Mouse (Mus musculus) lung, adult 2 months (tissue): ENCODE measurements around the gene Slc38a10. TPM values are rescaled to one million over a fixed set of nuclear protein-coding genes. Genes with fewer than 3 reads are reported as not detected.

Experiments
- DNase-seq: peaks from one replicate; pipeline ENCODE4 v3.0.0; 2022
- H3K4me1 ChIP-seq: fragments of 200-500 bp; 2 replicates; pipeline ENCODE4 v1.6.1; 2011; ENCODE audit warnings: low read length; ENCODE audit not compliant: control insufficient read depth, insufficient read depth
- H3K4me3 ChIP-seq: fragments of 200-500 bp; replicated peaks from 2 replicates; pipeline ENCODE3; 2011; ENCODE audit warnings: low read depth, mild to moderate bottlenecking, control low read depth, low read length; ENCODE audit errors: extremely low read depth
- CTCF ChIP-seq: fragments of 200-500 bp; IDR thresholded peaks from 2 replicates; pipeline ENCODE4 v1.5.1; 2011; ENCODE audit warnings: mild to moderate bottlenecking, low read length, control low read depth; ENCODE audit not compliant: insufficient read depth
- POLR2A ChIP-seq: fragments of 200-500 bp; IDR thresholded peaks from 2 replicates; pipeline ENCODE4 v1.6.1; 2011; ENCODE audit warnings: low read depth, mild to moderate bottlenecking, control low read depth, low read length, borderline replicate concordance; ENCODE audit errors: extremely low read depth
- WGBS: fragments of 180-500 bp; shearing (Covaris S2); methylation state at CpG from one replicate; pipeline ENCODE4 v1.1.7; 2018; 5-methylcytosine and 5-hydroxymethylcytosine counted together
- polyA plus RNA-seq: library from polyadenylated mRNA; depleted of rRNA; stranded (reverse); fragments of >200 nt; gene quantifications from 2 replicates; pipeline ENCODE4 v1.2.3, GENCODE M21; 2012; rRNA removed

The Slc38a10 gene
- polyA plus RNA-seq, 1 experiment, result 170 TPM

DNA sequence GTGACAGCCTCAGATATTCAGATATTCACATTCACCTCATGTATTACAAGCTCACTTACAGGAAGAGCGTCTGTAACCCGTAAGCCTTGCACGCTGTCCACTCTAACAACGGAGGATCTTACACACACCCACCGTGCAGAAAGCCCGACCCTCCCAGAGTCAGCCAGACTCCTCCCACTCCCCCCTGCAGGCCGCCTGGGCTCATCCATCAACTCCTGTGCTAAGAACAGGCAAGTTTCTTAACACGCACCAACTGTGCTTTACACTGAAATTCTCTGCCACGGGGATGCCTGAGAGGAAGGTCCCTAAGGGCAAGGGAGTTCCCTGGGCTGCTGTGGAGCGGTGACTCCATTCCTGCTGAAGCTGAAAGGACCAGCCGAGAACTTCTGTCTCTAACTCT is 81.9 kb downstream of the Slc38a10 start:
- H3K4me1 ChIP-seq, result no peaks in the 10 kb centered on the region
- WGBS, result 57% methylated on average over 11 of the region's 11 CpGs
- DNase-seq, result no peak
- no peak for TF ChIP-seq CTCF
- no peak for TF ChIP-seq POLR2A
- H3K4me3 ChIP-seq, result no peak overlapping the region

DNA sequence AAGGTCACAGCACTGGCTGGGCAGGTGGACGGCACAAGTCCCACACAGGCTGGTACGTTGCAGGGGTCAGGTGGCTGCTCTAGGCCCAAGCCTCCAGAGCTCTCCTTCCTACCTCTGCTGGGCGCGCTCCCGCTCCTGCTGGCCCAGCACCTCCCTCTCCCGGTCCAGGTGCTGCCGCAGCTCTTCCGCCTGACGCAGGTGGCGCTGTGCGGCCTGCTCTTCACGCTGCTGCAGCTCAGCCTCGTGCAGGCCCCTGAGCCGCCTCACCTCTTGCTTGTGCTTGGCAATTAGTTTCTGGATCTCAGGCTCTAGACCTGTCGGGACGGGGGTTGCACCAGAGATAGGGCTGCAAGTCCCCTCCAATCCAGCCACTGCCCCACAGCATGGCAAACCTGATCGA is 83.3 kb downstream of the Slc38a10 start:
- 74% methylated on average over 17 of the region's 17 CpGs for WGBS
- Histone ChIP-seq H3K4me1 (no peaks in the 10 kb centered on the region), H3K4me3 (no peak overlapping the region)
- TF ChIP-seq POLR2A (no peak), CTCF (no peak)
- DNase-seq, result no peak

GRCm38 (mm10) chr11:120065291-120065690 is 85.9 kb downstream of the Slc38a10 start:
- 34% methylated on average over 10 of the region's 10 CpGs for WGBS
- DNase-seq, result peak; percentile 55

GRCm38 (mm10) chr11:120064668-120065040 is 86.5 kb downstream of the Slc38a10 start:
- Histone ChIP-seq H3K4me1 (no peaks in the 10 kb centered on the region), H3K4me3 (no peak overlapping the region)
- WGBS, result 91% methylated on average over 11 of the region's 11 CpGs
- TF ChIP-seq POLR2A, result no peak
- no peak for TF ChIP-seq CTCF
- DNase-seq, result no peak

More at GRCm38 (mm10) chr11:120065291-120065690, 85.9 kb downstream of the Slc38a10 start:
- Histone ChIP-seq H3K4me1 (no peaks in the 10 kb centered on the region), H3K4me3 (no peak overlapping the region)
- TF ChIP-seq CTCF (peak; percentile 72), POLR2A (no peak)

- H3K4me1 ChIP-seq, result no peaks in the 10 kb centered on the region
- DNase-seq, result no peak
- no peak for TF ChIP-seq CTCF
- WGBS, result 81% methylated on average over 13 of the region's 13 CpGs
- H3K4me3 ChIP-seq, result no peak overlapping the region
These were observed 87.0 kb downstream of the Slc38a10 start for GRCm38 (mm10) chr11:120064006-120064667.

DNA sequence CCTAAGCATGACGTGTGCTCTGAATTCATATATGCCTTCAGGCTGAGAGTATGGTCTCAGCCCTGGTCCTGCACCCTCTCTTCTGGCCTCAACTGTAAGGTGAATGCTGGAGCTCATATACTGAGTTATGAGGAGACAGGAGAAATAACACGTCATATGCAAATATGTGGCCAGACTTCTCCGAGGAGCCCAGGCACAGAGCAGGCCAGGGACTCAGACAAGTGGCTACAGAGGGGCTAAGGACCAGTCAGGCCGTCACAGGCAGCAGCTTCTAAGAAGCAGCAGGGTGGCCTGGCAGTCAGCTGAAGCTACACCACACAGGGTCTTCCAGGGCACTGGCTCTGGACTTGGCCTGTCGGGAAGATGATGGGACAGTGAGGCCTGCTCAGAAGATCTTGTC is 87.8 kb downstream of the Slc38a10 start:
- Histone ChIP-seq H3K4me3 (no peak overlapping the region), H3K4me1 (no peaks in the 10 kb centered on the region)
- TF ChIP-seq CTCF (no peak), POLR2A (no peak)
- no peak for DNase-seq
- 78% methylated on average over 5 of the region's 5 CpGs for WGBS

GRCm38 (mm10) chr11:120060634-120061033 is 90.5 kb downstream of the Slc38a10 start:
- 64% methylated on average over 8 of the region's 8 CpGs for WGBS
- Histone ChIP-seq H3K4me1 (no peaks in the 10 kb centered on the region), H3K4me3 (no peak overlapping the region)
- no peak for TF ChIP-seq POLR2A
- no peak for TF ChIP-seq CTCF
- no peak for DNase-seq

DNA sequence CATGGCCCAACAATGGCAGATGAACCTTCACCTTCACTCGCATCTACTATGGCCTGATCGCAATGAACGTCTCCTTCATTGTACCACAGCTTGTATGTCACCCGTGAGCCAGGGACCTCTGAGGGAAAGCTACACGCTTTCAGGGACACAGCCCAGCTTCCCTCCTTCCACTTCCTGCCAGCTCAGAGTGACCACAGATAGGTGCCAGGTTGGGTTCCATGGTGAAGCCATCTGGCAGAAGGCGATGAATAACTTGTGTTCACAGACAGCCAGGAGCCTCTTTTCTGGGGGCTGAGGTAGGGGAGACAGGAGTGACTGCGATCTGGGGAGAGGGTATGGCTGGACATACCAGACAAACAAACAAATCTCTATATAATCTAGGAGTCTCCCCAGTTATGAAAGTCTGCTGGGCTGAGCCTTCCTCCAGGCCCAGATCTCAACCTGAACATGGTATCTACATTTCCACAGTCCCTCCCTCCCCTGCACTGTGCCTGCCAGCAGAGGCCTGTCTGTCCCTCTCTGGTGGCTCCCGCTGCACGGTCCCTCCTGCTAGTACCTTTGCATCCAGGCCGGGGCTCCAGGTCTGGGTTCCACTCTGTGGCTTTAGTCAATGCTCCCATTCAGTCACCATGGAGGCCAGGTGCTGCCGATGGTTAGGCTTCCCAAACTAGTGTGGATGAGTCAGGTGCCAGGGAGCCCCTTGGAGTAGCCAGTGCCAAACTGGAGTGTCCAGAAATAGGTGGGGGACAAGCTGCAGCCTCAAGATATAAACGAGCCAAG is 95.0 kb downstream of the Slc38a10 start:
- DNase-seq, result no peak
- TF ChIP-seq CTCF (no peak), POLR2A (no peak)
- Histone ChIP-seq H3K4me3 (no peak overlapping the region), H3K4me1 (no peaks in the 10 kb centered on the region)
- 84% methylated on average over 12 of the region's 12 CpGs for WGBS

Other genes starting within 250 kb of the Slc38a10 start
- gene Chmp6, start 237.9 kb downstream of the Slc38a10 start, polyA plus RNA-seq, result 50.2 and 51.0 TPM in 2 replicates
- 83.7 and 92.9 TPM in 2 replicates for gene Baiap2, start 208.6 kb downstream of the Slc38a10 start, polyA plus RNA-seq
- gene Aatk, start 104.2 kb downstream of the Slc38a10 start, polyA plus RNA-seq, result 28.9 and 38.7 TPM in 2 replicates
- 8.5 and 9.2 TPM in 2 replicates for gene Cep131, start 64.5 kb downstream of the Slc38a10 start, polyA plus RNA-seq
- gene Tepsin, start 52.6 kb downstream of the Slc38a10 start, polyA plus RNA-seq, result 29.7 and 32.3 TPM in 2 replicates
- gene Ndufaf8, start 52.4 kb downstream of the Slc38a10 start, polyA plus RNA-seq, result 41.3 and 54.8 TPM in 2 replicates
- 10.8 and 12.4 TPM in 2 replicates for gene Bahcc1, start 81.6 kb upstream of the Slc38a10 start, polyA plus RNA-seq
- 941 and 1,175 TPM in 2 replicates for gene Actg1, start 197.2 kb upstream of the Slc38a10 start, polyA plus RNA-seq
- 0.06 and 0.60 TPM in 2 replicates for gene Fscn2, start 210.2 kb upstream of the Slc38a10 start, polyA plus RNA-seq
- gene Faap100, start 227.4 kb upstream of the Slc38a10 start, polyA plus RNA-seq, result 61.9 and 67.1 TPM in 2 replicates